Mouse (Mus musculus): Measurements from ENCODE around the gene Uncx.

DNA sequence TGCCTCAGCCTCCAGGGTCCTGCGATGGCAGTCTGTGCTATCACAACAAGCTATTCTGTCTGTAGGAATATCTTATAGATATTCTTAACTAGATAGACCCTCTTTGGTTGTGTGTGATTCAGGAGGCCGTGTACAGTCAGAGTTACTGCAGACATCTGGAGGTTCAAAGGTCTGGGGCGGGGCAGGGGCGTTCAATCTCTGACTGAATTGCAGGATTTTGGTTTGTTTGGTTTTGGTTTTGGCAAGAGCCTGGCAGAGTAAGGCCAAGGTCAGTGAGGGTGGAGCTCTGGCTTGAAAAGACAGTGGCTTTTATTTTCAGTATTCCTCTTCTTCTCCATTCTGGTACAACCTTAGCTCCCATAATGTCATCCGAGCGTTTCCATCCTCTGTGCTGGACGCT, 16.5 kb downstream of the Uncx start:
- TF ChIP-seq CTCF (IDR thresholded peaks at IDR 0.05; ENCODE audit: low read depth), result no peak
- no peak for TF ChIP-seq EP300 (IDR thresholded peaks at IDR 0.05; ENCODE audit: low read depth)

Data from liver, postnatal 0 days (tissue).